Mouse (Mus musculus): Measurements from ENCODE around the gene Hnrnpab. TPM values are rescaled to one million over a fixed set of nuclear protein-coding genes. Genes with fewer than 3 reads are reported as not detected.
"Not testable (repeated sequence)": the region's sequence is repeated elsewhere in the genome, so short reads cannot be mapped to it uniquely, and the experiment has no call there.

Gene Hnrnpab
- total RNA-seq, 2 experiments from 2014 or later, result 237 to 257 TPM

DNA sequence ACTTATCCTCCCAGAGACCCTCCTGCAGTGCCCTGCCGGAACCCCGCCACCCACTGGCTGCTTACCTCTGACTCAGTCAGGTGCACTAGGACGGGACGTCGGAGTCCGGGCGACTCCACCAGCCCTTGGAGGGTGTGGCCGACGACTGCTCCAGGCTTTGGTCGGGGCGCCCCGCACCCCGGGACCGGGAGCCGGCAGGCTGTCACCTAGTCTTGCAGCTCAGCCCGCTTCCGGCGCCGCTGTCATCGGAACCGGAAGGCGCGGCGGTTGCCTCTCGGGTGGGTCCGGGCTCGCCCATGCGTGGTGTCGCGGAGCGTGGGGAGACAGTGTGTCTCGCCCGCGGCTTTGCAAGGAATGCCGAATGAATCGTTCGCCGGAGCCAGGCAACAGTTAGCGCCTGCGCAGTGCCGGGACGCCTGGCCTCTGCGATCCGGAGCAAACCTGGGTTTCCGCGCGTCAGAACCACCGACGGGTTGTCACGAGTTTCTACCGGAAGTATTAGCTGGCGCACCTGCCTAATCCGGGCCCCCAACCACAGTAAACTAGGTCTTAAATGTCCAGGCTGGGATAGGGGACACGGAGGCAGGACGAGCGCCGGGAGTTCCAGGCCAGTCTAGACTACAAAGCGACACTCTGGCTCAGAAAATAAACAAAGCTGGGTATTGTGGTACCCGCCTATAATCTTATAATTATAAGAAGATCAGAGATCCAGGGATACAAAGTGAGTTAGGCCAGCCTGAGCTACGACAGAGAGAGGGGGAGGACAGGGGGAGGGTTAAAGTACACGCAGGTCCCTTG lies 29.1 kb upstream of the Hnrnpab start, which contains the start of gene Rmnd5b:
Gene Rmnd5b (minus strand): TSS at position 372 of the 798 bp plus-strand sequence.
- intact Hi-C loops (cut with DNase I), result loop anchor here (1.0 to 5.0 kb wide), 2 partner anchors 16 to 52 kb away; partner anchors contain the start of genes 0610009B22Rik and Nhp2
- DNase-seq, result peak; percentile 93 to 94

DNA sequence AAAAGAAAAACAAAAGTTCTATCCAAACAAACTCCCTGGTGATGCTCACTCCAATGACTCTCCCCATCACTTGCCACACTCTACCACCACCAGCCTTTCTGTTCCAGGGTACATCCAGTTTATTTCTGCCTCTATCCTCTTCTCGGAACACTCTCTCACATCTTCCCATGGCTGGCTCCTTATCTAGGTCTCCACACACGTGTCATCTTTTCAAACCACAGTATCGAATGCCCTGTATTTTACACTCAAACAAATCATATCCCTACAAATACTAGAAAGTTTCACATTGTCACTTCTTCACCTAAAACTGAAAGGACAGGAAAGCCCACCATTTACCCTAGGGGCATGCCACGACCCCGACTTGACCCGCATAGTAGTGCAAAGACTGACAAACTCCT lies 28.5 kb upstream of the Hnrnpab start:
- no peak for DNase-seq
- intact Hi-C loops (cut with DNase I), result loop anchor here (5.0 kb wide), 1 partner anchor 52 kb away; the partner anchor contains the start of gene 0610009B22Rik

DNA sequence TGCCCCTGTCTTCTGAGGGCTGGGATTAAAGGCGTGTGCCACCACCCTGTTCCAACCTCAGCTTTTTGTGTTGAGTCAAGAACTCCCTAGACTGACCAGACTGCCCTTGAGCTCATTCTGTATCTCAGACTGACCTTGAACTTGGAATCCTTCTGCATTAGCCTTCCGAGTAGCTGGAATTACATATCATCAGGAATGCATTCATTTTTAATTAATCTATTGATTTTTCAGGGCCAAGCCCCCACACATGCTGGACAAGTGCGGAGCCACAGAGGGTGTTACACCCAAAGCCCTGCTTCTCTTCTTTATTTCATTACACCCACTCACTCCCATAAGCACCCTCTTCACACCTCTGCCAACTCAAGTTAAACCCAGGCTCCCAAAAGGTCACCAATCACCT lies 27.1 kb upstream of the Hnrnpab start:
- intact Hi-C loops (cut with DNase I), result no loop called here
- DNase-seq, result no peak

DNA sequence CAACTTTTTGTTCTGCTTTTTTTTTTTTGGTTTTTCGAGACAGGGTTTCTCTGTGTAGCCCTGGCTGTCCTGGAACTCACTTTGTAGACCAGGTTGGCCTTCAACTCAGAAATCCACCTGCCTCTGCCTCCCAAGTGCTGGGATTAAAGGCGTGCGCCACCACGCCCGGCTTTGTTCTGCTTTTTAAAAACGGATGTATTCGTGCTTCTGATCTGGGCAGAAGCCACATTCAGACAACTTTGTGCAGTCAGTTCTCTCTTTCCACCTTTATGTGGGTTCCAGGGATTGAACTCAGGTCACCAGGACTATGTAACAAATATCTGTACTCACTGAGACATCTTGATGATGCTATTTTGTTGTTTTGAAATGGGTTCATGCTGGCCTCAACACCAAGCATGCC lies 26.6 kb upstream of the Hnrnpab start:
- intact Hi-C loops (cut with DNase I); DNase-seq: not testable (repeated sequence)

DNA sequence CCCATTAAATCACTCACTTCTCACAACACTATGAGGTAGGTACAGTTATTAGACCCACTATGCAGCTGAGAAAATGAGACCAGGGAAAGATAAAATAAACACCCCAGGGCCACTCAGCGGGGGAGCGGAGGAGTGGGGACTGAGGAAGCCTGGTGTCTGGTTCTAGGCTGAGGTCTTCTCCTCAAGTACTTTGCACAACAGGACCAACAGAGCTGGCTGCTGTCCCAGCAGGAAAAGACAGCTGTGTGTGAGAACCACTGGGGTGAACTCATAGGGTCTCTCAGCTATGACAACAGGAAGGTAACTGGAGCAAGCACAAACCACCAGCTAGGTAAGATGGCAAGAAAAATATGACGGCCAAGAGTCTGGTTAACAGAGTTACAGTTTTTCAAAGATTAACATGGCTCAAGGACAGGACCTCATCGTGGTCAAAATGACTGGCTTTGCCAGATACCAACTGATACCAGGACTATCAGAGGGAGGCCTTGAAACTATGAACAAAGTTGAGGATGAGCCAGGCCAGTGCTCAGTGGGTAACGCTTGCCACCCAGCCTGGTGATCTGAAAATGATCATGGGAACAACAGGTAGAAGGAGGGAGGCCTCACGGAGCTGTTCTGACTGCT lies 25.6 kb upstream of the Hnrnpab start:
- intact Hi-C loops (cut with DNase I), result no loop called here
- DNase-seq, result no peak

DNA sequence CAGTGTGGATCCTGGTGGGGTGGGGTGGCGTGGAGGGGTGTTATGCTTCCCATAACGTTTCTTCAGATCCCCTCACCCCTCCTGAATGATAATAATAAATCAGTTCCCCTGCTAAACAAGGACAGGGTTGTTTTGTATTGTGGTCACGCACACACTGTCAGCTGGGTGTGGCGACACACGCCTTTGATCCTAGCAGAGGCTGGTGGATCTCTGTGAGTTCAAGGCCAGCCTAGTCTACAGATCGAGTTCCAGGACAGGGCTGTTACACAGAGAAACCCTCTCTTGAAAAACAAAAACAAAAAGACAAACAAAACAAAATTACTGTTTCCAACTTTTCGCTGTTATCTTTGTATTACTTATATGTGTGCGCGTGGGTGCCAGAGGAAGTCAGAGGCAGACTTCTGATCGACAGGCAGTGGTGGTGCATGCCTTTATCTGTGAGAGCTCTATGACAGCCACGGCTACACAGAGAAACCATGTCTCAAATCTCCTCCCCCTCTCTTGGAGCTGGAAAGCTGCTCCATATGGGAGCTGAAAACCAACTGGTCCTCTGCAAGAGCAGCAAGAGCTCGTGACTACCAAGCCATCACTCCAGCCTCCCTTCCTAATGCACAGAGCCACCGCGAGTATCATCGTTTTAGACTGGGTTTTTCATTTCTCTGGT lies 23.1 kb upstream of the Hnrnpab start:
- no peak for DNase-seq
- intact Hi-C loops (cut with DNase I), result no loop called here

DNA sequence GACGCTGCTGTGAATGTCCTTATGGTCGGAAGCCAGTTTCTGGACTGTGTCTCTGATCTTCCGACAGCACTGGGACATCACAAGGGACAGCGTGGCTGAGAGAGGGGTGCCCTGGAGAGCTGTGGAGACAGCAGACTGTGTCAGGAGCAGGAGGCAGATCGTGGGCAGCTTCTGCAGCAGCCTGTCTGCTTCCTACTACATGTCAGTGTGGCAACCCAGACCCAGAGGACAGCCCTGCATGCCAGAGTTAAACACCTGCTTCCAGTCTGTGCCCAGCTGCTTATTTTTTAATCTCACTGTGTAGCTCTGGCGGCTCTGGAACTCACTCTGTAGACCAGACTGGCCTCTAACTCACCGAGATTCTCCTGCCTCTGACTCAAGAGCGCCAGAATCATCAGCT lies 21.3 kb upstream of the Hnrnpab start:
- DNase-seq, result no peak
- intact Hi-C loops (cut with DNase I), result no loop called here

DNA sequence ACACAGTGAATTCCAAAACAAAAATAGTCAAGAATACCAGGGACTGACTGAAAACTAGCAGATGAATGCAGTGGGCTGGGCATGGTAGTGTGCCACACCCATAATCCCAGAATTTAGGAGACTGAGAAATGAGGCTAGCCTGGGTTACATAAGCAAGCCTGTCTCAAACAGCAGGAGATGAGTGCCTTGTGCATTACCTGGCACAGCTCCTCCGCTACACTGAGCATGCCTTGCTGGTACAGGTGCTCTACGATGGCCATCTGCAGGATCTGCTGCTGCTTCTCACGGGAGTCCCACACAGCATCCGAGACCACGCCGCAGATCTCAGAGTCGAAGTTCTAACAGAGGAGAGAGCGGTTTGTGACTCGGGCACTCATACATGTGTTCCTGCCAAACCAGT lies 20.8 kb upstream of the Hnrnpab start:
- no peak for DNase-seq
- intact Hi-C loops (cut with DNase I), result no loop called here

DNA sequence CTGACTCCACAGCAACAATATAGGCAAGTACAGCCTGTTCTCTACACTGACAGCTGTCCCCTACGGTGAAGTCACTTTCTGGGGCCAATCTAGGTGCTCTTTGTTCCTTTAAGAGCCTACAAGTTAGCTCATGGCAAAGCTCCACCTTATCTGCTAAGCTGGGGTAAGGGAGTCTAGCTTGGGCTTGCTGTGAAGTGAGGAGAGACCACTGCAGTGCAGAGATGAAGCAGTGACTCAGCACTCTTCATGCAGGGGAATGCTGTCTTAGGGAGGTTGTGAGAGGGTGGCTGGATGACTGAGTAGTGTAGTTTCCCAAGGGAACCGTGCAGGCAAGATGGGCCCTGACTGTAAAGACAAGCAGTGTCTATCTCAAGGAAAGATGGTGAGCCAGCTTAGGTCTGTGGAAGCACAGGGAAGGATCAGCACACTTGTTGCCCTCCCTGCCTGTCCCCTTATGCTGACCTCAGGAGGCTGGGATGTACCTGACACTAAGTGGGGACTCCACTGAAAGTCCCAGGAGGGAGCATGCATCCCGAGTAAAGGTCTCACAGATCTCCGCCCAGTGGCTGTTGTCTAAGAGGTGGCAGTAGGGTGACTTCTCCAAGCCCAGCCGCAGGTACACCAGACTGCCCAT lies 18.7 kb upstream of the Hnrnpab start:
- no peak for DNase-seq
- intact Hi-C loops (cut with DNase I), result no loop called here

DNA sequence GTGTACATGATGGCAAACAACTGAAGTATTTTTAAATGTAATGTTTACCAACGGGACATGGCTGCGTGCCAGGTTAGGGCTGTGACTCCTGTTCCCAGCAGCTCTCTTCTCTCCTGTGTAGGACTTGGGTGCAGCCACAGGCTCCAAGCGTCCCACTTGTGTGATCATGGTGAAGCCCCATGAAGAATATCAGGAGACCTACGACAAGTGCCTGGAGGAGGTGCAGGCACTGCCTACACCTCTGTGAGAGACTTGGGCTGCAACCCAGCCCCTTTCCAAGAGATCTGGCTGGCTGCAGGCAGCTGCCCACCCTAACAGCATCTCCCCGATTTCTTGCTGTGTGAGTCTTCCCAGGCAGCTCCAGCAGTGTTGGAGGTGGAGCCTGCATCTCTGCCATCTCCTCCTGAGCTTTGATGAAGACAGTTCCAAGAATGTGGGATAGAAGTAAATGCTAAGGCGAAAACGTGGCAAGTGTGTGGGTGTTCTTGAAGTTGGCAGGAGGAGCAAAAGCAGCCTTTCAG lies 16.4 kb upstream of the Hnrnpab start:
- intact Hi-C loops (cut with DNase I), result no loop called here
- DNase-seq, result no peak

DNA sequence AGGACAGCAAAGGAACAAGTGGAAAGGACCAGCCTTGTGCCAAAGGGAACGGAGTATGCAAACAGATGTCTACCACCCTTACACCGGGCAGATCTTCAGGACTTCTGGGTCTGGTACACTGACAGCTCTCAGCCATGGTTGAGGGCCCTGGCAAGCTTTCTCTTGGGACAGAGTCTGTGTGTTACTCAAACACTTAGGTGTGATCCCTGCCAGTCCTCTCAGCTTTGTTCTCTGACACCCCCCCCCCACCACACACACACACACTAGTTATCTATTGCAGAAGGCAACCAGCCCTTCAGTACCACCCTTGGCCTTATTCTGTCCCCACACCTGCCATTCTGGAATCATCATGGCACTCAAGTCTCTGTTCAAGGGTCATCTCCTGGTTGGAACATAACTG lies 15.1 kb upstream of the Hnrnpab start:
- intact Hi-C loops (cut with DNase I), result no loop called here
- DNase-seq, result no peak

DNA sequence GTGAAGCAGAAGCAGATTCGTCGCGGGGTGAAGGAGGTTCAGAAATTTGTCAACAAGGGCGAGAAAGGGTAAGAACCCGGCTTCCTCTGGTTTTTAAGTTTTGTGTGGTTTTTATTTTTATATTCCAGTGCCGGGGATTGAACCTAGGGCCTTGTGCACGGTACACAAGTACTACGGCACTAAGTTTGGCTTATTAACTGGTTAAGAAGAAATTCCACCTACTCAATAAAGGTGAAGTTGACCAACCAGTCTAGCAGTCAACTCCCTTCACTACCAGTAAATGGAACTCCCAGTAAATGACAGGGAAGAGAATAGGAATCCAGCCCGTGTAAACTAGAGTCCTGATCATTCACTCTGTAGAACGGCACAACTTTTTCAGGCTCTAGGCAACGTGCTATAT lies 13.4 kb upstream of the Hnrnpab start:
- DNase-seq, result no peak
- intact Hi-C loops (cut with DNase I), result no loop called here

DNA sequence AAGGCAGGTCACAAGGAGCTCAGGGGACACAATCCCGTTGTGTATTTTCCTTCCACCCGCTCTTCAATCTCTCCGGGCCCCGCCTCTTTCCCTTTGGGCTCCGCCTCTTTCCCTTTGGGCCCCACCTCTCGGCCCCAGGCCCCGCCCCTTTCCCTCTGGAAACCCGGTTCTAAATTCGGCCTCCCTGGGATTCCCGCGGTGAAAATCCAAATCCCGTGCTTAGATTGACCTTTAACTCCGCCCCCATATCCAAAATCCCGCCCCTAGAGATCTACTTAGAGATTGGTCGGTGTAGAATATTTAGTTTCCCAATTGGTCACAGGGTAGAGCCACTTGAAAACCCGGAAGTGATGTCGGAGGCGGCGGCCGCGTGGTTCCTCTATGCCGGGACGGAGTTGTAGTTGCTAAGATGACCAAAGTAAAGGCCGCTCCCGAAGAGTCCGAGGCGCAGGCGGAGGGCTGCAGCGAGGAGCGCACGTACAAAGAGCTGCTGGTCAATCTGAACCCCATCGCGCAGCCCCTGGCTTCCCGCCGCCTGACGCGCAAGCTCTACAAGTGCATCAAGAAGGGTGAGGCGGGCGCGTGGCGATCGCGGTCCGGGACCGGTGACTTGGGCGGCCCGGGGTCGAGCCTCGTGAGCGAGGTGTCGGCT lies 12.9 kb upstream of the Hnrnpab start, which contains the start of gene Nhp2:
Gene Nhp2 (plus strand): TSS at position 327 of the 652 bp plus-strand sequence.
- intact Hi-C loops (cut with DNase I), result loop anchor here (1.0 to 2.0 kb wide), 2 partner anchors 17 to 31 kb away; partner anchors contain the start of genes D930048N14Rik and N4bp3
- peak; percentile 96 to 97 for DNase-seq

DNA sequence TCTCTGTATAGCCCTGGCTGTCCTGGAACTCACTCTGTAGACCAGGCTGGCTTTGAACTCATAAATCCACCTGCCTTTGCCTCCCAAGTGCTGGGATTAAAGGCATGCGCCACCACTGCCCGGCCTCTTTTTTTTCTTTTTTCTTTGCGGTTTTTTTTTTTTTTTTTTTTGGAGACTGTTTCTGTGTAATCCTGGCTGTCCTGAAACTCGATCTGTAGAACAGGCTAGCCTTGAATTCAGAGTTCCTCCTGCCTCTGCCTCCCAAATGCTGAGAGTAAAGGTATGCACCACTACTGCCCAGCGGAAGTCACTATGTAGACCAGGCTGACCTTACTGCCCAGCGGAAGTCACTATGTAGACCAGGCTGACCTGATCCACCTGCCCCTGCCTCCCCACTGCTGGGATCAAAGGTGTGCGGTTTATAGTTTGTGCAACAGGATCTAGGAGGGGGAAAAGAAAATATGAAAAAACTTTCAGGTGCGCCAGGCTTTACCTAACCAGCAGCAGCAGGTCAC lies 12.3 kb upstream of the Hnrnpab start:
- no peak for DNase-seq
- intact Hi-C loops (cut with DNase I), result loop anchor here (1.0 to 2.0 kb wide), 2 partner anchors 17 to 32 kb away; partner anchors contain the start of genes D930048N14Rik and N4bp3

DNA sequence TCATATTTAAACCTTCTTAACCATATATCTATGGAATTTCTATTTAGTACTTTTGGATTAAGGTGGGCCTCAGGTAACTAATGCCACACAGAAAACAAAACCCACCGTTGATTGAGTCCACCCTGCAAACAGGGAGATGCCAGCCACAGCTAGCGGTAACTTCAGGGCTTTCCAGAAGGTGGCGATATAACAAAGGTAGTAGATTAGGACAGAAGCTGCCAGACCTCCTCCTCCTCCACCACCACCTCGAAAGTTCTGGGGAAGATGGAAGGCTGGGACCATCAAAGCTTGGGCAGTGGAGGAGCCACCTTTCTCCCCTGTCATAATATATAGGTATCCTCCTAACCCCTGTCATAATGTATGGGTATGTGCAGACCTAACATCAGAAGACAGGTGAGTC lies 11.0 kb upstream of the Hnrnpab start:
- peak; percentile 80 to 83 for DNase-seq
- intact Hi-C loops (cut with DNase I), result loop anchor here (1.0 to 2.0 kb wide), 2 partner anchors 33 to 64 kb away; partner anchors contain the start of genes D930048N14Rik and N4bp3

DNA sequence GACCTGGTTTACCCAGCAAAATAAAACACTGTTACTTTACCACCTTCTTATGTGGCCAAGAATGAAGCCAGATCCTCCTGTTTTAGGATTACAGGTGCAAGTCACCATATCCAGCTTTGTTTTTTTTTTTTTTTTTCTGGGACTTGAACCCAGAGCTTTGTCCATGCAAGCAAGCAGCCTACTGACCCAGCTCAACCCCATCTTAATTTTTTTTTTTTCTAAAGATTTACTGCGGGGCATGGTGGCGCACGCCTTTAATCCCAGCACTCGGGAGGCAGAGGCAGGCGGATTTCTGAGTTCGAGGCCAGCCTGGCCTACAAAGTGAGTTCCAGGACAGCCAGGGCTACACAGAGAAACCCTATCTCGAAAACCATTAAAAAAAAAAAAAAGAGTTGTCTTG lies 9.5 kb upstream of the Hnrnpab start:
- DNase-seq; intact Hi-C loops (cut with DNase I): not testable (repeated sequence)

DNA sequence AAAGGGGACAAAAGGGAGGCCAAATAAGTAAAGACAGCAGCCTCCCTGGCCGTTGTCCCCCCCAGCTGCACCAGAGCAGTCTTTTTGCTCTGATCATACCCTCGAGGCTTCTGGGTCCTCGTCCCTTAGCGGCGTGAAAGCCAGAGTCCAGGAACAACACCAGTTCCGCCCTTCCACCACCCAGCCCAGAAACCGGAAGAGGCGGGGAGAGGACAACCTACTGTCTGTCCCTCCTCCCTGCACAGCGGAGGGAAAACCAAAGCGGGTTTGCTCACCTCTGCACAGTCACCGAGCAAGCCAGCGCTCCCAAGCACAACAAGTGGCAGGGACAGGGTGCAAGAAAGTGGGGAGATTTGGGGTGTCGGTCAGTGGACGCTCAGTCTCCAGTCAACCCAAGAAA lies 9.0 kb upstream of the Hnrnpab start:
- intact Hi-C loops (cut with DNase I), result no loop called here
- DNase-seq, result peak; percentile 78 to 84

DNA sequence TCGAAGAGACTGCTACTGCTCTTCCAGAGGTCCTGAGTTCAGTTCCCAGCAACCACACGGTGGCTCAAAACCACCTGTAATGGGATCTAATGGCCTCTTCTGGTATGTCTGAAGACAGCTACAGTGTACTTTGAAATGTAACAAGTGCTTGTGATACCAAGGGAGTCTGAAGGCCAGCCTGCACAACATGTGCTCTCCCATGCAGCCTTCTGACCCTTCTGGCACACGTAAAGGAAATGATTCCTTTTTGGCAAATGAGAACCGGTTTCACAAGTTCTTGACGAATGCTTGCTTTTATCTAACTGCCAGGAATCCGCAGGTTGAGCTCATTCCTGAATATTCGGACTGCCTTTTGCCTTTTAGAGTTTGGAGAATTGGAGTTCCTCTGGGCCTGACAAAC lies 8.5 kb upstream of the Hnrnpab start:
- peak; percentile 21 to 45 for DNase-seq
- intact Hi-C loops (cut with DNase I), result no loop called here

DNA sequence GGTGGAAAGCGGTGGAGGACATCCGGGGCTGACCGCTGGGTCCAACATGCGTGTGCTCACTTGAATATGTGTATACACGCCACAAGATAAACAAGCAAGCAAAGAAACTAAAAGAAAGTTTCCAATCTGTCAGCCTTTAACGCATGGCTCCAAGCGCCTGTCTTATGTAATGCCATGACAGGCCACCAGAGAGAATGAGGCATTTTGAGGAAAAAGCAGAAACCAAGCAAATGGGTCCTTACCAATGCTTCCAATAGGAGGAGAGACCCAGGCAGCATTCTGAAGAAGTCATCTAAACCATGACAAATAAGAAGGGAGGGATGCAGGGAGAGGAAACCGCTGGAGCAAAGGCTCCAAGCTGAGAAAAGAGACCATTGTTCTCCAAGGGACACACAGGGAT lies 7.6 kb upstream of the Hnrnpab start:
- intact Hi-C loops (cut with DNase I), result no loop called here
- DNase-seq, result no peak

DNA sequence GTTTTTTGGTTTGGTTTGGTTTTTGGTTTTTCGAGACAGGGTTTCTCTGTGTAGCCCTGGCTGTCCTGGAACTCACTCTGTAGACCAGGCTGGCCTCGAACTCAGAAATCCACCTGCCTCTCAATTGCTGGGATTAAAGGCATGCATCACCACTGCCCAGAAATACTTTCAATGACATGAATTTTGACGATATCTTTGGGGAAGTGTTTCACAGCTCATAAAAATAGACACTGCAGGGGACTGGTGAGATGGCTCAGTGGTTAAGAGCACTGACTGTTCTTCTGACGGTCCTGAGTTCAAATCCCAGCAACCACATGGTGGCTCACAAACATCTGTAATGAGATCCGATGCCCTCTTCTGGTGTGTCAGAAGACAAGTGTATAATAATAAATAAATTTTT lies 3.3 kb upstream of the Hnrnpab start:
- DNase-seq; intact Hi-C loops (cut with DNase I): not testable (repeated sequence)
